Mouse (Mus musculus) hindbrain, postnatal 0 days (tissue): ENCODE data around the gene Capn9. TPM values are rescaled to one million over a fixed set of nuclear protein-coding genes. Genes with fewer than 3 reads are reported as not detected.

ENCODE experiments used
- ATAC-seq: fragments of 200-750 bp; cut with Nextera tagmentation; 2 replicates; pipeline ENCODE4 v1.8.0; 2017; ENCODE audit warnings: mild to moderate bottlenecking, moderate TSS enrichment, moderate library complexity
- DNase-seq: peaks from one replicate; pipeline ENCODE4 v3.0.0-alpha.2; 2015; ENCODE audit warnings: low spot score
- H3K27ac ChIP-seq: fragments of 300-500 bp; sonication (generic); 2 replicates; pipeline ENCODE4 v1.5.1; 2014; ENCODE audit warnings: mild to moderate bottlenecking
- H3K27me3 ChIP-seq: fragments of 300-500 bp; sonication (generic); 2 replicates; pipeline ENCODE4 v1.6.1; 2014; ENCODE audit warnings: low read length, mixed read lengths; ENCODE audit not compliant: insufficient read depth
- H3K36me3 ChIP-seq: fragments of 300-500 bp; sonication (generic); 2 replicates; pipeline ENCODE4 v1.6.1; 2014; ENCODE audit warnings: low read length, mixed read lengths; ENCODE audit not compliant: insufficient read depth
- H3K4me1 ChIP-seq: fragments of 300-500 bp; sonication (generic); 2 replicates; pipeline ENCODE4 v1.6.1; 2014; ENCODE audit warnings: antibody characterized with exemption, low read length, mixed read lengths; ENCODE audit not compliant: insufficient read depth
- H3K4me2 ChIP-seq: fragments of 300-500 bp; sonication (generic); 2 replicates; pipeline ENCODE4 v1.6.1; 2014; ENCODE audit warnings: low read depth, mild to moderate bottlenecking, low read length, moderate library complexity, mixed read lengths
- H3K4me3 ChIP-seq: fragments of 300-500 bp; sonication (generic); 2 replicates; pipeline ENCODE4 v1.5.1; 2014; ENCODE audit warnings: low read length
- H3K9ac ChIP-seq: fragments of 300-500 bp; sonication (generic); replicated peaks from 2 replicates; pipeline ENCODE4 v1.6.1; 2014; ENCODE audit warnings: mild to moderate bottlenecking, low read length, moderate library complexity, mixed read lengths
- H3K9me3 ChIP-seq: fragments of 300-500 bp; sonication (generic); 2 replicates; pipeline ENCODE4 v1.6.1; 2016; ENCODE audit warnings: low read length, mixed read lengths
- CTCF ChIP-seq: IDR thresholded peaks from 2 replicates; pipeline ENCODE4 v1.5.1; 2016; ENCODE audit warnings: antibody characterized with exemption, control low read depth, low read depth
- WGBS: fragments of 180-500 bp; shearing (Covaris S2); extraction: QIAGEN DNeasy Blood & Tissue Kit; methylation state at CpG from one replicate; pipeline ENCODE4 v1.1.7; 2014; 5-methylcytosine and 5-hydroxymethylcytosine counted together
- polyA plus RNA-seq: library from polyadenylated mRNA; unstranded; fragments of >200 nt; fragmentation: Nextera tagmentation; extraction: Ambion mirVana; gene quantifications from 2 replicates; pipeline ENCODE4 v1.2.1, GENCODE M21; 2015
- total RNA-seq: library from RNA; depleted of rRNA; stranded (reverse); fragments of >200 nt; gene quantifications from 2 replicates; pipeline ENCODE4 v1.2.3, GENCODE M21; 2014; rRNA removed

Capn9 gene
- total and polyA plus RNA-seq, 2 experiments from 2014 or later: 0.39 TPM; not detected in 1

DNA sequence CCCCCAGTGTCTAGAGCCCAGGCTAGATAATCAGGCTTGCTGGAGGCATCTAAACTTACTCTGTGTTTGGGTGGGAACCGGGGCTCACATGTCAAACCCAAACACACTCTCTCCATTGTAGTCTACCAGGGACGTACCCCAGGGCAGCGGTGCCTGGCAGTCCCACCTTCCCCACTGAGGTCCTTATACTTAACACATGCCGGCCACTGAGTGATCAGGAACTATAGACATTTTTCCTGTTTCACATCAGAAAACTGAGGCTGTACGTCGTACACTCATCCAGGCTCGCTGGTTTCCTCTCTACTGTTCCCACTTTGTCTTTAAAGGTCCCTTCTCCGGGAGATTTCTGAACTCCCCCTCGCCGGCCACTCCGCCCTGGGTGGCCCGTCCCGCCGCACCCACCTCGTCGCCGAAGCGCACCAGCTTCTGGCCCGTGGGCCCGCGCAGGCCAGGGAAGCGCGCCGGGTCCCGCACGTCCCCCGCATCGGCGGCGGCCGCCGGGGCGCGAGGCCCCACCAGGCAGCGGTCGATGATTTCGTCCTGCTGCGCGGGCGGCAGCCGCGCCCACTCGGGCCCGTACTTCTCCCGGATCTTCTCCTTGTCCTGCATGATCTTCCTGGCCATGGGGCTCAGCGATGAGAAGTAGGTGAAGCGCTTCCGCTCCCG lies 86.7 kb downstream of the Capn9 start:
- H3K4me1 ChIP-seq: peaks cover 35% of the 10 kb centered on the region
- whole genome bisulfite sequencing: 1% methylated on average over 49 of the region's 49 CpGs
- peak overlapping the region; percentile 91 for H3K9ac ChIP-seq
- H3K4me2 ChIP-seq: peak overlapping the region; percentile 86
- peak; percentile 19 for ATAC-seq
- no peaks in the 10 kb centered on the region for H3K9me3 ChIP-seq
- DNase-seq: no peak
- peak overlapping the region; percentile 85 for H3K27ac ChIP-seq
- no peaks in the 10 kb centered on the region for H3K36me3 ChIP-seq
- H3K4me3 ChIP-seq: peak overlapping the region; percentile 73
- H3K27me3 ChIP-seq: no peaks in the 10 kb centered on the region
- no peak for TF ChIP-seq CTCF

DNA sequence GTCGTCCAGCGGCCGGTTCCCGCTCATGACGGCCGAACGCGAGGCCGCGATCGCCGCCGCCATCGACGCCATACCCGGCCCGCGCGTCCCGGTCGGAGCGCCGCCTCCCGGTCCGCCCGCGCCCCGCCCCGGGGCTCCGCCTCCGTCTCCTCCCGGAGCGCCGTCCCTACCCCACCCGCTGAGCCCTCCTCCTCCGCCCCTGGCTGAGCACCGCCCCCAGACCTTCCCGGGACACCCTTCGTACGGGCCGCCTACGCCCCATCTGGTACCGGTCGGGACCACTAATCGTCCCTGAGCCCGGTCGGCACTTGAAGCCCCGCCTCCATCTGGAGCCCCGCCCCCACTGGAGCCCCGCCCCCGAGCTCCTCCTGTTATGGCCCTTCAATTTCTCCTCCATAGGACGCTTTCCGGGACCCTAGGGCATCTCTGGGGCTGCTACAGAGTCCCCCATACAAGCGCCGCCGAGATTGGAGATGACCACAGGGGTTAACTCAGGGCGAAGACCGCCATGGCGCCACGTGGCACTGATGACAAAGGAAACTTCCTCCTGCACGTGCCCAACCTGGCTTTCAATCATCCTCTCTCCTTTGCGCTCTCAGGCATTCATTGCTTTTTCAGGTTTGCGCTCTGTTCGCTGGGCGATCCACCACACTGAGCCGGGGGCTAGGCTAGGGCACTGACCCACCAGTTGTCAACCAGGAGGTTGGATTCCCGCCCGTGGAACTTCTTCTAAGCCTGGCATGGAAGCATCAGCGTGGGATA lies 87.4 kb downstream of the Capn9 start, which contains the start of gene 2310022B05Rik:
TSS of gene 2310022B05Rik (minus strand) at position 258 of the 762 bp plus-strand sequence.
- Histone ChIP-seq H3K9ac (peak within 1 kb of the TSS; percentile 91), H3K9me3 (no peaks in the 10 kb centered on the region), H3K36me3 (no peaks in the 10 kb centered on the region), H3K27ac (peak within 1 kb of the TSS; percentile 85), H3K4me1 (peaks cover 31% of the 10 kb centered on the region), H3K4me2 (peak within 1 kb of the TSS; percentile 86), H3K27me3 (no peaks in the 10 kb centered on the region), H3K4me3 (peak within 1 kb of the TSS; percentile 73)
- under 1% methylated on average over 46 of the region's 69 CpGs for WGBS
- TF ChIP-seq CTCF: no peak
- DNase-seq (peak; percentile 83), ATAC-seq (peak; percentile 91)

DNA sequence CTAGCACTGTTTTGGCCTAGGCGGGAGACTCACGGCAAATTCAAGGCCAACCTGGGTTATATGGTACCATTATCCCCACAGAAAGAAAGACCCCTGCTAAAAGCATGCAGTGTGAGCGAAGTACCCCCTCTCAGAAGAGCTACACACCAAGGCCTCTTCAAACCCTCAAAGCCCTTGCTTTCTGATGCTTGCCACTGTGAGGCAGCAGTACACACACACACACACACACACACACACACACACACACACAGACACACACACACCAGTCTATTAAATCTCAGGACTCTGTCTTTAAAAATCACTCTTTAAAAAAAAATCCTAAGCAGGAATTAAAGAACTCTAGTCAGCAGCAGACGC lies 87.9 kb downstream of the Capn9 start:
- peak overlapping the region; percentile 86 for H3K4me2 ChIP-seq
- peak; percentile 43 for ATAC-seq
- H3K36me3 ChIP-seq: no peaks in the 10 kb centered on the region
- no peaks in the 10 kb centered on the region for H3K27me3 ChIP-seq
- peak overlapping the region; percentile 85 for H3K27ac ChIP-seq
- H3K9me3 ChIP-seq: no peaks in the 10 kb centered on the region
- 40% methylated on average over 4 of the region's 4 CpGs for WGBS
- H3K9ac ChIP-seq: peak overlapping the region; percentile 91
- peak; percentile 16 for TF ChIP-seq CTCF
- peak; percentile 35 for DNase-seq
- H3K4me1 ChIP-seq: peaks cover 26% of the 10 kb centered on the region
- peak overlapping the region; percentile 73 for H3K4me3 ChIP-seq

DNA sequence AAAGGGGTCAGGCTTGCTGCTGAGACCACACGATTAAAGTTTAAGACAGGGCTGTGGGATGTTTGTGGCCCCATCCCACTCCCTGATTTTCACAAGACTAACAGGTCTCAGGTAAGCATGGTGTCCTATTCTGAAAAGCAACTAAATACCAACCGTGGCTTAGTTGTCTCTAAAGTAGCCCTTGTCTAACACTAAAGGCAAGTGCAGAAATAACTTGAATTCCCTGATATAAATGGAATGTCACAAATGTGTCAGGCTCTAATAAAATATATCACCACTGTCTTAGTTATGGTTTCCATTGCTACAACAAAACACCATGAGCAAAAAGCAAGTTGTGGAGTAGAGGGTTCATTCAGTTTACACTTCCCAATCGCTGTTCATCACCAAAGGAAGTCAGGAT lies 88.5 kb downstream of the Capn9 start:
- no peaks in the 10 kb centered on the region for H3K9me3 ChIP-seq
- no peak for ATAC-seq
- H3K4me3 ChIP-seq: no peak overlapping the region
- no peaks in the 10 kb centered on the region for H3K36me3 ChIP-seq
- TF ChIP-seq CTCF: no peak
- no peaks in the 10 kb centered on the region for H3K27me3 ChIP-seq
- no peak for DNase-seq
- peaks cover 25% of the 10 kb centered on the region for H3K4me1 ChIP-seq
- no peak overlapping the region for H3K4me2 ChIP-seq
- WGBS: 82% methylated on average over 3 of the region's 3 CpGs
- no peak overlapping the region for H3K9ac ChIP-seq
- H3K27ac ChIP-seq: peak overlapping the region; percentile 85; the same call in 1 of the 2 replicates

Other genes with a start within 250 kb of the Capn9 start
- gene Pgbd5, start 136.5 kb upstream of the Capn9 start, total RNA-seq: 68.7 and 74.1 TPM in 2 replicates
- gene Pgbd5, start 136.5 kb upstream of the Capn9 start, polyA plus RNA-seq: 15.8 and 15.9 TPM in 2 replicates
- gene Cog2, start 55.3 kb upstream of the Capn9 start, total RNA-seq: 29.4 and 30.0 TPM in 2 replicates
- gene Cog2, start 55.3 kb upstream of the Capn9 start, polyA plus RNA-seq: 17.3 and 21.4 TPM in 2 replicates
- gene Agt, start 6.4 kb upstream of the Capn9 start, total RNA-seq: 101 and 162 TPM in 2 replicates
- gene Agt, start 6.4 kb upstream of the Capn9 start, polyA plus RNA-seq: 95.3 and 112 TPM in 2 replicates
- 100 and 106 TPM in 2 replicates for gene 2310022B05Rik, start 87.3 kb downstream of the Capn9 start, total RNA-seq
- gene 2310022B05Rik, start 87.3 kb downstream of the Capn9 start, polyA plus RNA-seq: 27.0 and 30.2 TPM in 2 replicates
- gene Ttc13, start 145.9 kb downstream of the Capn9 start, total RNA-seq: 63.1 and 64.2 TPM in 2 replicates
- 57.5 and 58.6 TPM in 2 replicates for gene Ttc13, start 145.9 kb downstream of the Capn9 start, polyA plus RNA-seq
- 11.1 and 17.5 TPM in 2 replicates for gene Arv1, start 146.0 kb downstream of the Capn9 start, total RNA-seq
- gene Arv1, start 146.0 kb downstream of the Capn9 start, polyA plus RNA-seq: 31.5 and 33.5 TPM in 2 replicates
- 0.25 TPM in 1 of 2 replicates, not detected in the other for gene Fam89a, start 175.7 kb downstream of the Capn9 start, total RNA-seq
- gene Fam89a, start 175.7 kb downstream of the Capn9 start, polyA plus RNA-seq: 0.45 and 0.87 TPM in 2 replicates
- 75.3 and 83.9 TPM in 2 replicates for gene Trim67, start 217.0 kb downstream of the Capn9 start, total RNA-seq
- gene Trim67, start 217.0 kb downstream of the Capn9 start, polyA plus RNA-seq: 19.2 and 19.5 TPM in 2 replicates